Mouse (Mus musculus): ENCODE measurements around the gene Odf4. TPM values are rescaled to one million over a fixed set of nuclear protein-coding genes. Genes with fewer than 3 reads are reported as not detected.

Odf4 gene
- polyA plus RNA-seq, 1 experiment from 2014 or later: 0.23 TPM

- ATAC-seq: no peak
Measured at GRCm38 (mm10) chr11:68886091-68886490, 40.8 kb downstream of the Odf4 start.

GRCm38 (mm10) chr11:68884368-68884767 lies 42.5 kb downstream of the Odf4 start:
- no peak for ATAC-seq
- WGBS: 78% methylated on average over 5 of the region's 5 CpGs
- H3K27ac ChIP-seq: no peak overlapping the region
- no peaks in the 10 kb centered on the region for H3K27me3 ChIP-seq
- H3K9me3 ChIP-seq (replicated peaks): no peaks in the 10 kb centered on the region
- no peaks in the 10 kb centered on the region for H3K4me1 ChIP-seq
- H3K36me3 ChIP-seq (ENCODE audit: poor library complexity, severe bottlenecking): no peaks in the 10 kb centered on the region
- H3K4me3 ChIP-seq: no peak overlapping the region
- H3K9ac ChIP-seq: no peak overlapping the region
- no peak overlapping the region for H3K4me2 ChIP-seq

More at GRCm38 (mm10) chr11:68886091-68886490, 40.8 kb downstream of the Odf4 start:
- H3K4me2 ChIP-seq: no peak overlapping the region
- H3K4me1 ChIP-seq: no peaks in the 10 kb centered on the region
- no peaks in the 10 kb centered on the region for H3K36me3 ChIP-seq (ENCODE audit: poor library complexity, severe bottlenecking)
- no peak overlapping the region for H3K27ac ChIP-seq
- H3K9ac ChIP-seq: no peak overlapping the region
- WGBS: 88% methylated on average over 5 of the region's 5 CpGs
- no peaks in the 10 kb centered on the region for H3K9me3 ChIP-seq (replicated peaks)
- H3K27me3 ChIP-seq: no peaks in the 10 kb centered on the region
- no peak overlapping the region for H3K4me3 ChIP-seq

- Histone ChIP-seq H3K9me3 (replicated peaks) (no peaks in the 10 kb centered on the region), H3K4me2 (no peak overlapping the region), H3K4me3 (no peak overlapping the region), H3K27me3 (no peaks in the 10 kb centered on the region), H3K9ac (no peak overlapping the region), H3K27ac (no peak overlapping the region), H3K4me1 (no peaks in the 10 kb centered on the region), H3K36me3 (ENCODE audit: poor library complexity, severe bottlenecking) (no peaks in the 10 kb centered on the region)
- no peak for ATAC-seq
- WGBS: 82% methylated on average over 2 of the region's 2 CpGs
Measured at GRCm38 (mm10) chr11:68883843-68884242, 43.0 kb downstream of the Odf4 start.

GRCm38 (mm10) chr11:68882107-68882506 lies 44.8 kb downstream of the Odf4 start:
- H3K9ac ChIP-seq: no peak overlapping the region
- H3K9me3 ChIP-seq (replicated peaks): no peaks in the 10 kb centered on the region
- 21% methylated on average over 14 of the region's 14 CpGs for WGBS
- no peak for ATAC-seq
- H3K27me3 ChIP-seq: no peaks in the 10 kb centered on the region
- H3K27ac ChIP-seq: no peak overlapping the region
- no peak overlapping the region for H3K4me3 ChIP-seq
- no peaks in the 10 kb centered on the region for H3K36me3 ChIP-seq (ENCODE audit: poor library complexity, severe bottlenecking)
- H3K4me1 ChIP-seq: no peaks in the 10 kb centered on the region
- H3K4me2 ChIP-seq: no peak overlapping the region

GRCm38 (mm10) chr11:68878811-68879210 lies 48.1 kb downstream of the Odf4 start:
- Histone ChIP-seq H3K27ac (no peak overlapping the region), H3K36me3 (ENCODE audit: poor library complexity, severe bottlenecking) (no peaks in the 10 kb centered on the region), H3K27me3 (no peaks in the 10 kb centered on the region), H3K4me2 (no peak overlapping the region), H3K9me3 (replicated peaks) (no peaks in the 10 kb centered on the region), H3K4me1 (no peaks in the 10 kb centered on the region), H3K4me3 (no peak overlapping the region), H3K9ac (no peak overlapping the region)
- WGBS: 91% methylated on average over 5 of the region's 5 CpGs
- no peak for ATAC-seq

GRCm38 (mm10) chr11:68874841-68875240 lies 52.0 kb downstream of the Odf4 start:
- H3K4me1 ChIP-seq: no peaks in the 10 kb centered on the region
- H3K27ac ChIP-seq: no peak overlapping the region
- no peak overlapping the region for H3K4me3 ChIP-seq
- WGBS: 2% methylated on average over 2 of the region's 2 CpGs
- H3K9ac ChIP-seq: no peak overlapping the region
- no peak overlapping the region for H3K4me2 ChIP-seq
- H3K36me3 ChIP-seq (ENCODE audit: poor library complexity, severe bottlenecking): no peaks in the 10 kb centered on the region
- no peaks in the 10 kb centered on the region for H3K27me3 ChIP-seq
- ATAC-seq: no peak
- H3K9me3 ChIP-seq (replicated peaks): no peaks in the 10 kb centered on the region

Other genes starting within 250 kb of the Odf4 start
- gene Myh10, start 235.5 kb downstream of the Odf4 start, polyA plus RNA-seq (2015; fragmentation: Nextera tagmentation; extraction: Ambion mirVana): 108 and 122 TPM in 2 replicates
- gene Ndel1, start 55.2 kb downstream of the Odf4 start, polyA plus RNA-seq (2015; fragmentation: Nextera tagmentation; extraction: Ambion mirVana): 67.7 and 70.8 TPM in 2 replicates
- gene Rnf222, start 38.5 kb downstream of the Odf4 start, polyA plus RNA-seq (2015; fragmentation: Nextera tagmentation; extraction: Ambion mirVana): 0.08 TPM in 1 of 2 replicates, not detected in the other
- 787 and 887 TPM in 2 replicates for gene Rpl26, start 25.5 kb downstream of the Odf4 start, polyA plus RNA-seq (2015; fragmentation: Nextera tagmentation; extraction: Ambion mirVana)
- 5.9 and 6.8 TPM in 2 replicates for gene Arhgef15, start 30.4 kb upstream of the Odf4 start, polyA plus RNA-seq (2015; fragmentation: Nextera tagmentation; extraction: Ambion mirVana)
- 1.2 and 1.4 TPM in 2 replicates for gene Slc25a35, start 41.0 kb upstream of the Odf4 start, polyA plus RNA-seq (2015; fragmentation: Nextera tagmentation; extraction: Ambion mirVana)
- gene Rangrf, start 48.1 kb upstream of the Odf4 start, polyA plus RNA-seq (2015; fragmentation: Nextera tagmentation; extraction: Ambion mirVana): 46.8 and 49.3 TPM in 2 replicates
- 34.9 and 37.7 TPM in 2 replicates for gene Pfas, start 81.4 kb upstream of the Odf4 start, polyA plus RNA-seq (2015; fragmentation: Nextera tagmentation; extraction: Ambion mirVana)
- 55.6 and 67.4 TPM in 2 replicates for gene Ctc1, start 88.8 kb upstream of the Odf4 start, polyA plus RNA-seq (2015; fragmentation: Nextera tagmentation; extraction: Ambion mirVana)
- gene Aurkb, start 118.6 kb upstream of the Odf4 start, polyA plus RNA-seq (2015; fragmentation: Nextera tagmentation; extraction: Ambion mirVana): 143 and 149 TPM in 2 replicates
- 6.6 and 7.9 TPM in 2 replicates for gene Borcs6, start 132.6 kb upstream of the Odf4 start, polyA plus RNA-seq (2015; fragmentation: Nextera tagmentation; extraction: Ambion mirVana)
- gene Tmem107, start 143.7 kb upstream of the Odf4 start, polyA plus RNA-seq (2015; fragmentation: Nextera tagmentation; extraction: Ambion mirVana): 55.1 and 57.2 TPM in 2 replicates
- gene Vamp2, start 161.4 kb upstream of the Odf4 start, polyA plus RNA-seq (2015; fragmentation: Nextera tagmentation; extraction: Ambion mirVana): 110 and 124 TPM in 2 replicates
- gene Per1, start 168.1 kb upstream of the Odf4 start, polyA plus RNA-seq (2015; fragmentation: Nextera tagmentation; extraction: Ambion mirVana): 6.0 and 6.4 TPM in 2 replicates
- 0.12 and 0.21 TPM in 2 replicates for gene Hes7, start 193.3 kb upstream of the Odf4 start, polyA plus RNA-seq (2015; fragmentation: Nextera tagmentation; extraction: Ambion mirVana)
- 0.21 and 0.34 TPM in 2 replicates for gene 9130213A22Rik, start 195.5 kb upstream of the Odf4 start, polyA plus RNA-seq (2015; fragmentation: Nextera tagmentation; extraction: Ambion mirVana)
- 1.5 TPM in 1 of 2 replicates, not detected in the other for gene Aloxe3, start 198.8 kb upstream of the Odf4 start, polyA plus RNA-seq (2015; fragmentation: Nextera tagmentation; extraction: Ambion mirVana)
- not detected in 2 replicates for gene Alox12b, start 229.9 kb upstream of the Odf4 start, polyA plus RNA-seq (2015; fragmentation: Nextera tagmentation; extraction: Ambion mirVana)

Data from forebrain, embryonic 13.5 days (tissue).